In the genomic region with DNA sequence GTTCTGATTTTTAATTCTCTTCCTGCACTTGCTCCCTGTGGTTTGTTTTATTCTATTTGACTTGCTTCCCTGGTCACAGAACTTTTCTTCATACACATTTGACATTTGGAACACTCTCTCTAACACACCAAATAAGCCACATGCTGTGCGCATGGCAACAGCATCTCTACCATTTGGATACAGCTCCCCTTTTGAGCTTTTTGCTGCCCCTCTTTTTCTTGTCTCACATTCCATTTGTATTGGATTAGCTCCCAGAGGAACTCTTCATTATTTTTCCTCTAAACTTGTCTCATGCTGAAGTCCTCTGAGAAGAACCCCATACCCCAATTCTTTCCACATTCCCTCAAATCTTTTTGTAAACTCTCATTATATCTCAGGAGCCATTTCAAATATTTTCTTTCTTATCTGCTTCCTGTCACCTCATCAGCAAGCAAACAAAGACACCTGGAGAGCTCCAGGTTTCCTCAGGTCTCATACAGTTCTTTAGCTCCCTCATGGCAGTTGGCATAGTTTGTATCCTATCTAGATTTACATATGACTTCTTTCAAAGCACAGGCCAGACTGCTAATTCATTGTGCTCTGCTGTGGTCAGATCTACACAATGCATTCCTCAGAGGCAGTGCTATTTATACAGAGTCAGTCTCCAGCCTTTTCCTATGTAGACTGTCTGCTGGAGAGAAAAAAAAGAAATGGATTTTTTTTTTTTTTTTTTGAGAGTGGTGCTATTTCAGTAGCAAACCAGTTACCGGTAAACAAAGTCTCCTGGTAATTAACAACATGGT, we compare ENCODE assay signal across 12 mouse cellular contexts. TPM values are rescaled to one million over a fixed set of nuclear protein-coding genes. Genes with fewer than 3 reads are reported as not detected.
DNase-seq lines count a peak whose midpoint lies in the region; ATAC-seq and TF ChIP-seq lines count a peak whose summit lies in the region.
"Had no signal": no experiment of that assay in that cellular context is flagged by ENCODE, and none has a peak within 500 bp of the region (broad histone marks: within the 10 kb centered on the region; RNA-seq: fewer than 3 reads in every experiment).

No protein-coding gene starts in this region.

- no peak overlapping the region for H3K9ac ChIP-seq in kidney, postnatal 0 days (ENCODE audit: low read depth, low read length)
- no peak overlapping the region for H3K9ac ChIP-seq in forebrain, embryonic 16.5 days (replicated peaks; ENCODE audit: low read depth, low read length)
- H3K9ac ChIP-seq in midbrain, embryonic 13.5 days (replicated peaks) = no peak overlapping the region
- H3K9ac ChIP-seq: embryonic facial prominence, embryonic 13.5 days; liver, embryonic 12.5 days had no signal

- no peaks in the 10 kb centered on the region for H3K27me3 ChIP-seq in kidney, postnatal 0 days (ENCODE audit: insufficient read depth, low read length)
- no peaks in the 10 kb centered on the region for H3K27me3 ChIP-seq in forebrain, embryonic 16.5 days (replicated peaks; ENCODE audit: control insufficient read depth, insufficient read depth, low read length)
- H3K27me3 ChIP-seq in midbrain, embryonic 13.5 days = no peaks in the 10 kb centered on the region
- H3K27me3 ChIP-seq in kidney, adult 2 months (replicated peaks; ENCODE audit: control insufficient read depth, insufficient read depth, low read length) = no peaks in the 10 kb centered on the region
- H3K27me3 ChIP-seq: embryonic facial prominence, embryonic 13.5 days; liver, embryonic 12.5 days had no signal

- 73% methylated on average over 2 of the region's 2 CpGs for WGBS in kidney, postnatal 0 days
- WGBS in forebrain, embryonic 16.5 days = 28% methylated on average over 2 of the region's 2 CpGs
- 9% methylated on average over 2 of the region's 2 CpGs for WGBS in midbrain, embryonic 13.5 days
- WGBS in kidney, adult 2 months = 76% methylated on average over 2 of the region's 2 CpGs

- TF ChIP-seq POLR2A in kidney, adult 2 months (IDR thresholded peaks at IDR 0.05; ENCODE audit: low read depth, low read length) = no peak

- no peak overlapping the region for H3K4me2 ChIP-seq in kidney, postnatal 0 days (ENCODE audit: low read length)
- H3K4me2 ChIP-seq in forebrain, embryonic 16.5 days (ENCODE audit: low read length) = no peak overlapping the region
- no peak overlapping the region for H3K4me2 ChIP-seq in midbrain, embryonic 13.5 days (replicated peaks)
- H3K4me2 ChIP-seq: embryonic facial prominence, embryonic 13.5 days; liver, embryonic 12.5 days had no signal

- no peaks in the 10 kb centered on the region for H3K36me3 ChIP-seq in kidney, postnatal 0 days (ENCODE audit: insufficient read depth, low read length)
- H3K36me3 ChIP-seq in forebrain, embryonic 16.5 days (ENCODE audit: control insufficient read depth, insufficient read depth) = no peaks in the 10 kb centered on the region
- H3K36me3 ChIP-seq in midbrain, embryonic 13.5 days = no peaks in the 10 kb centered on the region
- H3K36me3 ChIP-seq in kidney, adult 2 months (ENCODE audit: control insufficient read depth, insufficient read depth, low read length) = no peaks in the 10 kb centered on the region
- H3K36me3 ChIP-seq: embryonic facial prominence, embryonic 13.5 days; liver, embryonic 12.5 days had no signal

- DNase-seq in kidney, postnatal 0 days (ENCODE audit: low spot score) = peak; percentile 16
- DNase-seq in kidney, postnatal 36 days = no peak
- peak; percentile 75 for DNase-seq in R1 (ENCODE audit: low read depth, low spot score)
- DNase-seq in frontal cortex, postnatal 25 days (ENCODE audit: low spot score in 2 of 2) = no peak
- DNase-seq in thymus, postnatal 36 days = no peak
- no peak for DNase-seq in kidney, adult 2 months
- DNase-seq: gastrocnemius, postnatal 36 days; right cerebral cortex, postnatal 25 days had no signal

- H3K27ac ChIP-seq in kidney, postnatal 0 days = no peak overlapping the region
- no peak overlapping the region for H3K27ac ChIP-seq in forebrain, embryonic 16.5 days (ENCODE audit: low read length)
- peak overlapping the region; percentile 56; the same call in 1 of the 2 replicates for H3K27ac ChIP-seq in midbrain, embryonic 13.5 days
- no peak overlapping the region for H3K27ac ChIP-seq in kidney, adult 2 months (ENCODE audit: insufficient read depth, low read depth, low read length)
- H3K27ac ChIP-seq: embryonic facial prominence, embryonic 13.5 days; liver, embryonic 12.5 days had no signal

- TF ChIP-seq CTCF in kidney, postnatal 0 days (IDR thresholded peaks at IDR 0.05; ENCODE audit: low read depth) = no peak
- TF ChIP-seq CTCF in kidney, adult 2 months (conservative IDR thresholded peaks at IDR 0.05; ENCODE audit: insufficient read depth, insufficient read length, low read depth, low read length) = no peak

- no peak for ATAC-seq in kidney, postnatal 0 days (replicated peaks; ENCODE audit: low FRiP score, low read depth)
- peak; percentile 70 for ATAC-seq in forebrain, embryonic 16.5 days
- ATAC-seq in midbrain, embryonic 13.5 days = peak; percentile 97
- ATAC-seq: liver, embryonic 12.5 days had no signal

- no peaks in the 10 kb centered on the region for H3K4me1 ChIP-seq in kidney, postnatal 0 days (replicated peaks; ENCODE audit: insufficient read depth, low read length)
- H3K4me1 ChIP-seq in forebrain, embryonic 16.5 days (replicated peaks; ENCODE audit: control insufficient read depth, insufficient read depth, low read length) = 0 out of 2 replicates have a peak, but pooled peaks cover 2% of the 10 kb centered on the region
- H3K4me1 ChIP-seq in midbrain, embryonic 13.5 days (replicated peaks) = peaks cover 16% of the 10 kb centered on the region
- H3K4me1 ChIP-seq in kidney, adult 2 months (ENCODE audit: control insufficient read depth, insufficient read depth, low read length) = no peaks in the 10 kb centered on the region
- H3K4me1 ChIP-seq: liver, embryonic 12.5 days had no signal

- no peak overlapping the region for H3K4me3 ChIP-seq in kidney, postnatal 0 days (replicated peaks; ENCODE audit: low read depth, low read length)
- no peak overlapping the region for H3K4me3 ChIP-seq in forebrain, embryonic 16.5 days (replicated peaks; ENCODE audit: low read length)
- H3K4me3 ChIP-seq in midbrain, embryonic 13.5 days (replicated peaks) = no peak overlapping the region
- no peak overlapping the region for H3K4me3 ChIP-seq in kidney, adult 2 months (ENCODE audit: insufficient read depth, low read depth, low read length)
- H3K4me3 ChIP-seq: embryonic facial prominence, embryonic 13.5 days; liver, embryonic 12.5 days had no signal

- no peaks in the 10 kb centered on the region for H3K9me3 ChIP-seq in kidney, postnatal 0 days (replicated peaks; ENCODE audit: low read length)
- H3K9me3 ChIP-seq in forebrain, embryonic 16.5 days (ENCODE audit: control insufficient read depth, low read length) = no peaks in the 10 kb centered on the region
- no peaks in the 10 kb centered on the region for H3K9me3 ChIP-seq in midbrain, embryonic 13.5 days
- H3K9me3 ChIP-seq: embryonic facial prominence, embryonic 13.5 days; liver, embryonic 12.5 days had no signal

RNA-seq across cellular contexts. Expression of a gene that starts 43.2 kb away (rescaled TPM):
- 71.6 and 77.5 TPM in 2 replicates for polyA plus RNA-seq in kidney, postnatal 0 days (2015; fragmentation: Nextera tagmentation; extraction: Ambion mirVana)
- 70.5 and 72.9 TPM in 2 replicates for polyA plus RNA-seq in forebrain, embryonic 16.5 days (2015; fragmentation: Nextera tagmentation; extraction: Ambion mirVana)
- polyA plus RNA-seq in midbrain, embryonic 13.5 days (2015; fragmentation: Nextera tagmentation; extraction: Ambion mirVana) = 69.1 and 79.4 TPM in 2 replicates
- polyA plus RNA-seq in kidney, adult 2 months (2012; rRNA removed) = 2.8 and 4.7 TPM in 2 replicates

RNA-seq across cellular contexts. Expression of a gene that starts 43.4 kb away (rescaled TPM):
- 12.4 and 14.1 TPM in 2 replicates for polyA plus RNA-seq in kidney, postnatal 0 days (2015; fragmentation: Nextera tagmentation; extraction: Ambion mirVana)
- polyA plus RNA-seq in forebrain, embryonic 16.5 days (2015; fragmentation: Nextera tagmentation; extraction: Ambion mirVana) = 53.1 and 63.4 TPM in 2 replicates
- 46.0 and 51.8 TPM in 2 replicates for polyA plus RNA-seq in midbrain, embryonic 13.5 days (2015; fragmentation: Nextera tagmentation; extraction: Ambion mirVana)
- polyA plus RNA-seq in kidney, adult 2 months (2012; rRNA removed) = 1.9 and 2.8 TPM in 2 replicates

Comparison
In these comparisons a context has a peak if more than half of its experiments do, and no peak if none do; other contexts are left out.
1. DNase-seq: peak in kidney, postnatal 0 days (single experiment) and R1 (single experiment); none in kidney, postnatal 36 days (0 of 2), frontal cortex, postnatal 25 days (0 of 2), thymus, postnatal 36 days (0 of 2) and kidney, adult 2 months (single experiment).
2. RNA of a gene that starts 43.2 kb away (polyA plus RNA-seq): 69.1 to 79.4 TPM in midbrain, embryonic 13.5 days, 71.6 to 77.5 TPM in kidney, postnatal 0 days and 70.5 to 72.9 TPM in forebrain, embryonic 16.5 days; 2.8 to 4.7 TPM in kidney, adult 2 months; every median in the first group is over 10 times any median in the second.